Mouse (Mus musculus) gastrocnemius, postnatal 36 days (tissue): ENCODE measurements around the gene Ppy. TPM values are rescaled to one million over a fixed set of nuclear protein-coding genes. Genes with fewer than 3 reads are reported as not detected.

Source experiments
- DNase-seq, 2 experiments: peaks; one replicate each; pipeline ENCODE4 v3.0.0; 2022
- intact Hi-C: fragments of 180-260 bp; cut with DNase I; formaldehyde crosslinking; loops from one replicate; pipeline ENCODE4 v1.15.1; 2025
- total RNA-seq, 2 experiments: library from RNA; stranded (reverse); gene quantifications; 2 replicates each; pipeline ENCODE4 v1.2.3; 2021

Gene Ppy
- total RNA-seq, 2 experiments from 2014 or later = not detected

GRCm38 (mm10) chr11:102089088-102089808, 11.9 kb downstream of the Ppy start:
- intact Hi-C loops = loop anchor here (2.0 kb wide), 1 partner anchor 28 kb away; no protein-coding TSS in a partner anchor
- DNase-seq = peak in 1 of 2 experiments; percentile 31

GRCm38 (mm10) chr11:102087931-102088898, 12.9 kb downstream of the Ppy start, which contains the start of gene Mpp2:
Gene Mpp2, minus strand, starts transcription at chr11:102088515.
- intact Hi-C loops = loop anchor here (2.0 kb wide), 1 partner anchor 27 kb away; no protein-coding TSS in a partner anchor
- DNase-seq = peak; percentile 33 to 47

GRCm38 (mm10) chr11:102087081-102087751, 13.9 kb downstream of the Ppy start:
- intact Hi-C loops = no loop called here

GRCm38 (mm10) chr11:102086331-102086730, 14.8 kb downstream of the Ppy start:
- intact Hi-C loops = no loop called here
- DNase-seq = no peak

More at GRCm38 (mm10) chr11:102087081-102087751, 13.9 kb downstream of the Ppy start:
- DNase-seq = peak; percentile 24 to 30

GRCm38 (mm10) chr11:102084159-102084558, 17.0 kb downstream of the Ppy start:
- DNase-seq = no peak
- intact Hi-C loops = no loop called here

- DNase-seq = no peak
- intact Hi-C loops = no loop called here
These were observed 17.9 kb downstream of the Ppy start for GRCm38 (mm10) chr11:102083193-102083592.

GRCm38 (mm10) chr11:102082322-102082721, 18.8 kb downstream of the Ppy start:
- intact Hi-C loops = no loop called here
- peak in 1 of 2 experiments; percentile 44 for DNase-seq

- no peak for DNase-seq
- intact Hi-C loops = no loop called here
These were observed 27.4 kb downstream of the Ppy start for GRCm38 (mm10) chr11:102073722-102074121.

GRCm38 (mm10) chr11:102072729-102073128, 28.4 kb downstream of the Ppy start:
- DNase-seq = no peak
- intact Hi-C loops = no loop called here

GRCm38 (mm10) chr11:102070426-102070825, 30.7 kb downstream of the Ppy start:
- intact Hi-C loops = no loop called here
- DNase-seq = no peak

GRCm38 (mm10) chr11:102069633-102070032, 31.5 kb downstream of the Ppy start:
- intact Hi-C loops = no loop called here
- DNase-seq = no peak

GRCm38 (mm10) chr11:102068969-102069368, 32.1 kb downstream of the Ppy start:
- intact Hi-C loops = no loop called here
- no peak for DNase-seq

GRCm38 (mm10) chr11:102063076-102063475, 38.0 kb downstream of the Ppy start:
- no peak for DNase-seq
- intact Hi-C loops = no loop called here

- no peak for DNase-seq
- intact Hi-C loops = loop anchor here (2.0 kb wide), 2 partner anchors 27 to 77 kb away; partner anchors contain the start of gene Mpp2
These were observed 39.1 kb downstream of the Ppy start for GRCm38 (mm10) chr11:102061941-102062473.

- peak; percentile 70 to 71 for DNase-seq
- intact Hi-C loops = loop anchor here (2.0 kb wide), 2 partner anchors 27 to 77 kb away; partner anchors contain the start of gene Mpp2
These were observed 39.7 kb downstream of the Ppy start for GRCm38 (mm10) chr11:102061236-102061940.

GRCm38 (mm10) chr11:102053847-102054246, 47.3 kb downstream of the Ppy start:
- no peak for DNase-seq
- intact Hi-C loops = no loop called here

GRCm38 (mm10) chr11:102053183-102053582, 47.9 kb downstream of the Ppy start:
- intact Hi-C loops = no loop called here
- DNase-seq = no peak

- no peak for DNase-seq
- intact Hi-C loops = no loop called here
These were observed 48.4 kb downstream of the Ppy start for GRCm38 (mm10) chr11:102052697-102053096.

- intact Hi-C loops = no loop called here
- DNase-seq = no peak
These were observed 49.2 kb downstream of the Ppy start for GRCm38 (mm10) chr11:102051954-102052353.
